Comparison of ENCODE assay signal across 10 mouse cellular contexts in genomic region chrX:12950928-12951660, GRCm38 (mm10).
DNase-seq lines count a peak whose midpoint lies in the region; ATAC-seq lines count a peak whose summit lies in the region.
"Had no signal": no experiment of that assay in that cellular context is flagged by ENCODE, and none has a peak within 500 bp of the region (broad histone marks: within the 10 kb centered on the region; RNA-seq: fewer than 3 reads in every experiment).

No protein-coding gene starts in this region.

- H3K27ac ChIP-seq in midbrain, embryonic 11.5 days (ENCODE audit: low read depth, low read length), result no peak overlapping the region
- H3K27ac ChIP-seq: embryonic facial prominence, embryonic 12.5 days; hindbrain, embryonic 15.5 days had no signal

- no peaks in the 10 kb centered on the region for H3K36me3 ChIP-seq in midbrain, embryonic 11.5 days (ENCODE audit: control insufficient read depth, insufficient read depth, low read length)
- H3K36me3 ChIP-seq: embryonic facial prominence, embryonic 12.5 days; hindbrain, embryonic 15.5 days had no signal

- H3K4me1 ChIP-seq in midbrain, embryonic 11.5 days (ENCODE audit: control insufficient read depth, insufficient read depth, low read length), result no peaks in the 10 kb centered on the region
- H3K4me1 ChIP-seq: embryonic facial prominence, embryonic 12.5 days; hindbrain, embryonic 15.5 days had no signal

- no peaks in the 10 kb centered on the region for H3K9me3 ChIP-seq in midbrain, embryonic 11.5 days (ENCODE audit: control insufficient read depth, low read length)
- H3K9me3 ChIP-seq: embryonic facial prominence, embryonic 12.5 days; hindbrain, embryonic 15.5 days had no signal

- H3K4me2 ChIP-seq in midbrain, embryonic 11.5 days, result no peak overlapping the region
- H3K4me2 ChIP-seq: embryonic facial prominence, embryonic 12.5 days; hindbrain, embryonic 15.5 days had no signal

- WGBS in midbrain, embryonic 11.5 days, result 79% methylated on average over 5 of the region's 7 CpGs

- H3K4me3 ChIP-seq in midbrain, embryonic 11.5 days (ENCODE audit: low read depth, low read length), result no peak overlapping the region
- H3K4me3 ChIP-seq: embryonic facial prominence, embryonic 12.5 days; hindbrain, embryonic 15.5 days had no signal

- no peak overlapping the region for H3K9ac ChIP-seq in midbrain, embryonic 11.5 days (ENCODE audit: low read length)
- H3K9ac ChIP-seq: embryonic facial prominence, embryonic 12.5 days; hindbrain, embryonic 15.5 days had no signal

- no peaks in the 10 kb centered on the region for H3K27me3 ChIP-seq in midbrain, embryonic 11.5 days (ENCODE audit: control insufficient read depth, insufficient read depth, low read length)
- H3K27me3 ChIP-seq: embryonic facial prominence, embryonic 12.5 days; hindbrain, embryonic 15.5 days had no signal

- ATAC-seq in frontal cortex, adult (ENCODE audit: low TSS enrichment), result peak; percentile 93
- no peak for ATAC-seq in midbrain, embryonic 11.5 days (ENCODE audit: low FRiP score)

- peak; percentile 7 for DNase-seq in lung, postnatal 25 days (ENCODE audit: low spot score)
- no peak for DNase-seq in lung, adult 18-20 months
- peak; percentile 15 to 42 for DNase-seq in kidney, postnatal 25 days
- peak; percentile 71 for DNase-seq in testis, postnatal 10 days (ENCODE audit: low spot score)
- no peak for DNase-seq in thymus, postnatal 14 days
- DNase-seq in cerebellum, postnatal 36 days, result no peak
- no peak for DNase-seq in midbrain, embryonic 11.5 days (ENCODE audit: low spot score, missing footprints)

Comparison
In these comparisons a context has a peak if more than half of its experiments do, and no peak if none do; other contexts are left out.
1. DNase-seq: peak in lung, postnatal 25 days (single experiment), kidney, postnatal 25 days (2 of 2) and testis, postnatal 10 days (single experiment); none in lung, adult 18-20 months (0 of 2), thymus, postnatal 14 days (single experiment), cerebellum, postnatal 36 days (0 of 2) and midbrain, embryonic 11.5 days (single experiment).